Mouse (Mus musculus) hindbrain, embryonic 11.5 days (tissue): Measurements from ENCODE around the gene Nckap5l. TPM values are rescaled to one million over a fixed set of nuclear protein-coding genes. Genes with fewer than 3 reads are reported as not detected.
"Not testable (repeated sequence)": the region's sequence is repeated elsewhere in the genome, so short reads cannot be mapped to it uniquely, and the experiment has no call there.

Source experiments
- ATAC-seq: fragments of 200-750 bp; cut with Nextera tagmentation; 2 replicates; pipeline ENCODE4 v1.8.0; 2017; ENCODE audit warnings: mild to moderate bottlenecking, moderate TSS enrichment, moderate library complexity; ENCODE audit not compliant: low FRiP score
- DNase-seq: peaks from one replicate; pipeline ENCODE4 v3.0.0-alpha.2; 2015; ENCODE audit warnings: low spot score
- H3K27ac ChIP-seq: fragments of 300-500 bp; sonication (generic); 2 replicates; pipeline ENCODE4 v1.5.1; 2014; ENCODE audit warnings: mild to moderate bottlenecking, low read depth, low read length
- H3K27me3 ChIP-seq: fragments of 300-500 bp; sonication (generic); 2 replicates; pipeline ENCODE4 v1.6.1; 2014; ENCODE audit warnings: mild to moderate bottlenecking, low read length, moderate library complexity, mixed read lengths; ENCODE audit not compliant: control insufficient read depth, insufficient read depth
- H3K36me3 ChIP-seq: fragments of 300-500 bp; sonication (generic); 2 replicates; pipeline ENCODE4 v1.6.1; 2014; ENCODE audit warnings: mild to moderate bottlenecking, low read length, moderate library complexity, mixed read lengths; ENCODE audit not compliant: control insufficient read depth, insufficient read depth
- H3K4me1 ChIP-seq: fragments of 300-500 bp; sonication (generic); replicated peaks from 2 replicates; pipeline ENCODE4 v1.6.1; 2014; ENCODE audit warnings: low read length, mixed read lengths; ENCODE audit not compliant: control insufficient read depth, insufficient read depth
- H3K4me2 ChIP-seq: fragments of 300-500 bp; sonication (generic); replicated peaks from 2 replicates; pipeline ENCODE4 v1.6.1; 2014; ENCODE audit warnings: mild to moderate bottlenecking, low read depth, low read length
- H3K4me3 ChIP-seq: fragments of 300-500 bp; sonication (generic); 2 replicates; pipeline ENCODE4 v1.5.1; 2014; ENCODE audit warnings: low read depth, low read length
- H3K9ac ChIP-seq: fragments of 300-500 bp; sonication (generic); 2 replicates; pipeline ENCODE4 v1.6.1; 2014; ENCODE audit warnings: low read depth, low read length
- H3K9me3 ChIP-seq: fragments of 300-500 bp; sonication (generic); 2 replicates; pipeline ENCODE4 v1.6.1; 2016; ENCODE audit warnings: low read length; ENCODE audit not compliant: control insufficient read depth
- WGBS: fragments of 180-500 bp; shearing (Covaris S2); extraction: QIAGEN DNeasy Blood & Tissue Kit; methylation state at CpG from one replicate; pipeline ENCODE4 v1.1.7; 2014; 5-methylcytosine and 5-hydroxymethylcytosine counted together
- polyA plus RNA-seq: library from polyadenylated mRNA; unstranded; fragments of >200 nt; fragmentation: Nextera tagmentation; extraction: Ambion mirVana; gene quantifications from 2 replicates; pipeline ENCODE4 v1.2.1, GENCODE M21; 2014

Gene Nckap5l
- polyA plus RNA-seq, 1 experiment from 2014 or later = 9.3 TPM

- Histone ChIP-seq H3K9ac (no peak overlapping the region), H3K27me3 (no peaks in the 10 kb centered on the region), H3K4me2 (no peak overlapping the region), H3K27ac (no peak overlapping the region), H3K36me3 (no peaks in the 10 kb centered on the region), H3K4me3 (no peak overlapping the region), H3K4me1 (peaks cover 8% of the 10 kb centered on the region), H3K9me3 (no peaks in the 10 kb centered on the region)
- WGBS = 74% methylated on average over 7 of the region's 7 CpGs
- DNase-seq = no peak
- ATAC-seq = no peak
Observed at GRCm38 (mm10) chr15:99390472-99391401, 66.8 kb downstream of the Nckap5l start.

- ATAC-seq (no peak), DNase-seq (no peak)
- Histone ChIP-seq H3K4me3 (no peak overlapping the region), H3K27ac (no peak overlapping the region), H3K4me2 (no peak overlapping the region), H3K9ac (no peak overlapping the region), H3K27me3 (no peaks in the 10 kb centered on the region), H3K4me1 (no peaks in the 10 kb centered on the region; the same call in 1 of the 2 replicates), H3K36me3 (no peaks in the 10 kb centered on the region), H3K9me3 (no peaks in the 10 kb centered on the region)
- 73% methylated on average over 4 of the region's 4 CpGs for WGBS
Observed at GRCm38 (mm10) chr15:99387976-99388375, 69.6 kb downstream of the Nckap5l start.

GRCm38 (mm10) chr15:99386796-99387195 is 70.8 kb downstream of the Nckap5l start:
- 78% methylated on average over 3 of the region's 3 CpGs for WGBS

GRCm38 (mm10) chr15:99386110-99386509 is 71.4 kb downstream of the Nckap5l start:
- H3K4me1 ChIP-seq, H3K27ac ChIP-seq, H3K4me3 ChIP-seq, H3K27me3 ChIP-seq, H3K36me3 ChIP-seq, H3K9me3 ChIP-seq, DNase-seq, ATAC-seq, H3K9ac ChIP-seq, H3K4me2 ChIP-seq: not testable (repeated sequence)
- 68% methylated on average over 3 of the region's 3 CpGs for WGBS

More at GRCm38 (mm10) chr15:99386796-99387195, 70.8 kb downstream of the Nckap5l start:
- Histone ChIP-seq H3K4me3 (no peak overlapping the region), H3K4me1 (no peaks in the 10 kb centered on the region), H3K9ac (no peak overlapping the region), H3K4me2 (no peak overlapping the region), H3K27ac (no peak overlapping the region), H3K9me3 (no peaks in the 10 kb centered on the region), H3K36me3 (no peaks in the 10 kb centered on the region), H3K27me3 (no peaks in the 10 kb centered on the region)
- DNase-seq (no peak), ATAC-seq (no peak)

- no peak for ATAC-seq
- H3K4me1 ChIP-seq = no peaks in the 10 kb centered on the region
- no peaks in the 10 kb centered on the region for H3K36me3 ChIP-seq
- no peak overlapping the region for H3K9ac ChIP-seq
- WGBS = 83% methylated on average over 6 of the region's 6 CpGs
- H3K27ac ChIP-seq = no peak overlapping the region
- H3K27me3 ChIP-seq = no peaks in the 10 kb centered on the region
- H3K4me3 ChIP-seq = no peak overlapping the region
- no peak for DNase-seq
- no peak overlapping the region for H3K4me2 ChIP-seq
- no peaks in the 10 kb centered on the region for H3K9me3 ChIP-seq
Observed at GRCm38 (mm10) chr15:99384071-99384470, 73.5 kb downstream of the Nckap5l start.

GRCm38 (mm10) chr15:99382893-99383292 is 74.7 kb downstream of the Nckap5l start:
- ATAC-seq (no peak), DNase-seq (no peak)
- H3K9ac ChIP-seq = no peak overlapping the region
- no peak overlapping the region for H3K4me2 ChIP-seq
- no peak overlapping the region for H3K4me3 ChIP-seq
- no peaks in the 10 kb centered on the region for H3K9me3 ChIP-seq
- no peak overlapping the region for H3K27ac ChIP-seq
- no peaks in the 10 kb centered on the region for H3K36me3 ChIP-seq
- no peaks in the 10 kb centered on the region for H3K4me1 ChIP-seq
- no peaks in the 10 kb centered on the region for H3K27me3 ChIP-seq

GRCm38 (mm10) chr15:99376240-99376639 is 81.3 kb downstream of the Nckap5l start:
- H3K9me3 ChIP-seq = no peaks in the 10 kb centered on the region
- no peak overlapping the region for H3K4me3 ChIP-seq
- H3K27me3 ChIP-seq = no peaks in the 10 kb centered on the region
- H3K9ac ChIP-seq = no peak overlapping the region
- no peak for ATAC-seq
- H3K36me3 ChIP-seq = no peaks in the 10 kb centered on the region
- WGBS = 89% methylated on average over 5 of the region's 5 CpGs
- DNase-seq = no peak
- H3K4me1 ChIP-seq = no peaks in the 10 kb centered on the region
- no peak overlapping the region for H3K4me2 ChIP-seq
- H3K27ac ChIP-seq = no peak overlapping the region

- Histone ChIP-seq H3K4me1 (no peaks in the 10 kb centered on the region), H3K4me2 (no peak overlapping the region), H3K4me3 (no peak overlapping the region), H3K9ac (no peak overlapping the region), H3K27me3 (no peaks in the 10 kb centered on the region), H3K27ac (no peak overlapping the region), H3K36me3 (no peaks in the 10 kb centered on the region), H3K9me3 (no peaks in the 10 kb centered on the region)
- ATAC-seq (no peak), DNase-seq (no peak)
- 92% methylated on average over 3 of the region's 3 CpGs for WGBS
Observed at GRCm38 (mm10) chr15:99375581-99375980, 82.0 kb downstream of the Nckap5l start.

GRCm38 (mm10) chr15:99375036-99375435 is 82.5 kb downstream of the Nckap5l start:
- Histone ChIP-seq H3K4me1 (no peaks in the 10 kb centered on the region), H3K9ac (no peak overlapping the region), H3K4me3 (no peak overlapping the region), H3K4me2 (no peak overlapping the region), H3K27ac (no peak overlapping the region), H3K9me3 (no peaks in the 10 kb centered on the region), H3K36me3 (no peaks in the 10 kb centered on the region), H3K27me3 (no peaks in the 10 kb centered on the region)
- WGBS = 88% methylated on average over 5 of the region's 5 CpGs
- DNase-seq (no peak), ATAC-seq (no peak)
